Mouse (Mus musculus) midbrain, postnatal 0 days (tissue): ENCODE data around the gene Slc11a1. TPM values are rescaled to one million over a fixed set of nuclear protein-coding genes. Genes with fewer than 3 reads are reported as not detected.
A peak's percentile ranks its signal among the peaks of the same experiment; 100 is the strongest.

ENCODE experiments used
- ATAC-seq: fragments of 200-750 bp; cut with Nextera tagmentation; 2 replicates; pipeline ENCODE4 v1.8.0; 2017; ENCODE audit warnings: moderate number of reproducible peaks, mild to moderate bottlenecking, moderate TSS enrichment, moderate library complexity; ENCODE audit not compliant: low FRiP score
- DNase-seq: peaks from one replicate; pipeline ENCODE4 v3.0.0-alpha.2; 2015; ENCODE audit warnings: low spot score
- H3K27ac ChIP-seq: fragments of 300-500 bp; sonication (generic); 2 replicates; pipeline ENCODE4 v1.5.1; 2014; ENCODE audit warnings: low read depth, mild to moderate bottlenecking, low read length, mixed read lengths
- H3K27me3 ChIP-seq: fragments of 300-500 bp; sonication (generic); 2 replicates; pipeline ENCODE4 v1.6.1; 2014; ENCODE audit warnings: low read length, control low read depth, mixed read lengths; ENCODE audit not compliant: insufficient read depth
- H3K36me3 ChIP-seq: fragments of 300-500 bp; sonication (generic); 2 replicates; pipeline ENCODE4 v1.6.1; 2014; ENCODE audit warnings: low read length, control low read depth, mixed read lengths; ENCODE audit not compliant: insufficient read depth
- H3K4me1 ChIP-seq: fragments of 300-500 bp; sonication (generic); 2 replicates; pipeline ENCODE4 v1.6.1; 2014; ENCODE audit warnings: mild to moderate bottlenecking, control low read depth, antibody characterized with exemption, low read length, mixed read lengths; ENCODE audit not compliant: insufficient read depth
- H3K4me2 ChIP-seq: fragments of 300-500 bp; sonication (generic); 2 replicates; pipeline ENCODE4 v1.6.1; 2014; ENCODE audit warnings: low read depth, mild to moderate bottlenecking, low read length, mixed read lengths; ENCODE audit not compliant: poor library complexity, severe bottlenecking
- H3K4me3 ChIP-seq: fragments of 300-500 bp; sonication (generic); 2 replicates; pipeline ENCODE4 v1.5.1; 2014; ENCODE audit warnings: low read depth, mild to moderate bottlenecking, low read length, moderate library complexity
- H3K9ac ChIP-seq: fragments of 300-500 bp; sonication (generic); replicated peaks from 2 replicates; pipeline ENCODE4 v1.6.1; 2014; ENCODE audit warnings: mild to moderate bottlenecking, low read length, moderate library complexity, mixed read lengths; ENCODE audit not compliant: poor library complexity, severe bottlenecking
- H3K9me3 ChIP-seq: fragments of 300-500 bp; sonication (generic); 2 replicates; pipeline ENCODE4 v1.6.1; 2016; ENCODE audit warnings: low read length, control low read depth
- CTCF ChIP-seq: IDR thresholded peaks from 2 replicates; pipeline ENCODE4 v1.5.1; 2016; ENCODE audit warnings: antibody characterized with exemption, mild to moderate bottlenecking
- WGBS: fragments of 180-500 bp; shearing (Covaris S2); extraction: QIAGEN DNeasy Blood & Tissue Kit; methylation state at CpG from one replicate; pipeline ENCODE4 v1.1.7; 2014; 5-methylcytosine and 5-hydroxymethylcytosine counted together
- microRNA counts: library from miRNA; unstranded; fragments of <30 nt; microRNA quantifications from one replicate; lab custom pipeline; 2015
- microRNA-seq: library from miRNA; unstranded; fragments of <30 nt; microRNA quantifications from one replicate; pipeline ENCODE4, GENCODE M21; 2016; ENCODE audit warnings: borderline number of aligned reads
- polyA plus RNA-seq: library from polyadenylated mRNA; unstranded; fragments of >200 nt; fragmentation: Nextera tagmentation; extraction: Ambion mirVana; gene quantifications from 2 replicates; pipeline ENCODE4 v1.2.1, GENCODE M21; 2015
- total RNA-seq: library from RNA; depleted of rRNA; stranded (reverse); fragments of >200 nt; gene quantifications from 2 replicates; pipeline ENCODE4 v1.2.3, GENCODE M21; 2014; rRNA removed

Slc11a1 gene
- total and polyA plus RNA-seq, 2 experiments from 2014 or later = 1.3 to 12.6 TPM

- Histone ChIP-seq H3K9me3 (no peaks in the 10 kb centered on the region), H3K4me1 (no peaks in the 10 kb centered on the region), H3K9ac (no peak overlapping the region), H3K27me3 (no peaks in the 10 kb centered on the region), H3K27ac (no peak overlapping the region), H3K4me3 (no peak overlapping the region), H3K4me2 (no peak overlapping the region), H3K36me3 (no peaks in the 10 kb centered on the region)
- no peak for TF ChIP-seq CTCF
- DNase-seq (no peak), ATAC-seq (no peak)
- 79% methylated on average over 7 of the region's 7 CpGs for WGBS
Observed at GRCm38 (mm10) chr1:74425845-74426244, 50.9 kb downstream of the Slc11a1 start.

DNA sequence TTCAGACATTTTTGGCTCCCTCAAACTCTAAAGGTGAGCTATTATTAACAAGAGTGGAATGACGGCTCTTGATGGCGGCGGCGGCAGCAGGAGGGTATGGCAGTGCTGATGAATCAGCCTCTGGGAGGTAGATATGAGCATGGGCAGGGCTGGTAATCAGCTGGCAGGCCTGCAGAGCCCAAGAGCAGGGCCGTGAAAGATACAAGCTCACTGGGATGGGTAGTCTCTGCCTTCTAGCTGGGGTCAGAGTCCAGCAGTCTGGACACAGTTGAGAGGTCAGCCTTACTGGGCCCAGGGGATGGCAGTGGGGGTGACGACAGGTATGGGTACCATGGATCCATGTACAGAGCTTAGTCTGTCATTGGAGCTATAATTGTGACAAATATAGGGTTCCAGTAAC is 58.2 kb downstream of the Slc11a1 start:
- TF ChIP-seq CTCF = no peak
- Histone ChIP-seq H3K4me2 (no peak overlapping the region), H3K27ac (no peak overlapping the region), H3K4me3 (no peak overlapping the region), H3K27me3 (no peaks in the 10 kb centered on the region), H3K36me3 (peaks cover 10% of the 10 kb centered on the region), H3K9me3 (no peaks in the 10 kb centered on the region), H3K4me1 (no peaks in the 10 kb centered on the region), H3K9ac (no peak overlapping the region)
- 83% methylated on average over 6 of the region's 6 CpGs for WGBS
- ATAC-seq (no peak), DNase-seq (no peak)

GRCm38 (mm10) chr1:74434596-74434995 is 59.6 kb downstream of the Slc11a1 start:
- Histone ChIP-seq H3K27me3 (no peaks in the 10 kb centered on the region), H3K4me3 (no peak overlapping the region), H3K27ac (no peak overlapping the region), H3K9ac (no peak overlapping the region), H3K4me1 (no peaks in the 10 kb centered on the region), H3K9me3 (no peaks in the 10 kb centered on the region), H3K36me3 (peaks cover 22% of the 10 kb centered on the region), H3K4me2 (no peak overlapping the region)
- TF ChIP-seq CTCF = no peak
- ATAC-seq (no peak), DNase-seq (no peak)
- WGBS = 78% methylated on average over 5 of the region's 5 CpGs

DNA sequence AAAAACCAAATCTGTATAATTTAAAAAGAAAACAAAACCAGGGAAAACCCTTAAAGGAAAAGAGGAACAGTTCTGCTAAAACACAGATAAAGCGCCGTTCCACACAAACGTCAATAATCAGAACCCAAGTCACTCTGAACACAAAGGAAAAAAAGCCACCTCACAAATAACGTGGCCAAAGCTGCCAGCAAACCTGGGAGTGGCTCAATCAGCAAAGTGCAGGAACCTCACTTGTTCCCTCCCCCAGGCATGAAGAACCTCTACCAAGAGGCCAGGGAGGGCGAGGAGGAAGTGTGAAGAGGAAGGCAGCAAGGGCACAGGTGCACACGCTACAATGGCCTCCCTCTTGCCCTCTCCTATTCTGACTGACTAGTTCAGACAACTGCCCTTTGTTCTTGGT is 60.6 kb downstream of the Slc11a1 start:
- Histone ChIP-seq H3K36me3 (peaks cover 25% of the 10 kb centered on the region), H3K27ac (no peak overlapping the region), H3K4me3 (no peak overlapping the region), H3K4me2 (no peak overlapping the region), H3K27me3 (no peaks in the 10 kb centered on the region), H3K4me1 (no peaks in the 10 kb centered on the region), H3K9ac (no peak overlapping the region), H3K9me3 (no peaks in the 10 kb centered on the region)
- WGBS = 93% methylated on average over 6 of the region's 6 CpGs
- no peak for TF ChIP-seq CTCF
- DNase-seq (no peak), ATAC-seq (no peak)

MicroRNA genes within 50 kb of the gene (microRNA counts, 519-probe panel; counts per million panel counts)
- 3,914 counts per million, percentile 81 among the panel's probes with 10 or more counts for microRNA mmu-miR-26b (lab: Ali Mortazavi, UCI)

Small RNA genes lying within 50 kb of the gene (microRNA-seq; reads per million reads assigned to microRNA genes)
- 17,340 reads per million, percentile 98 among the genes with 10 or more reads in this experiment for gene Mir26b

Other genes starting within 250 kb of the Slc11a1 start
- 0.33 TPM in 1 of 2 replicates, not detected in the other for gene Rufy4, start 249.7 kb upstream of the Slc11a1 start, total RNA-seq
- gene Rufy4, start 249.7 kb upstream of the Slc11a1 start, polyA plus RNA-seq = 0.09 and 0.11 TPM in 2 replicates
- 0.38 TPM in 1 of 2 replicates, not detected in the other for gene Cxcr2, start 221.2 kb upstream of the Slc11a1 start, total RNA-seq
- 0.05 and 0.16 TPM in 2 replicates for gene Cxcr2, start 221.2 kb upstream of the Slc11a1 start, polyA plus RNA-seq
- gene Cxcr1, start 180.6 kb upstream of the Slc11a1 start, total RNA-seq = not detected in 2 replicates
- not detected in 2 replicates for gene Cxcr1, start 180.6 kb upstream of the Slc11a1 start, polyA plus RNA-seq
- gene Arpc2, start 139.1 kb upstream of the Slc11a1 start, total RNA-seq = 149 and 183 TPM in 2 replicates
- gene Arpc2, start 139.1 kb upstream of the Slc11a1 start, polyA plus RNA-seq = 442 and 464 TPM in 2 replicates
- 0.52 TPM in 1 of 2 replicates, not detected in the other for gene Gpbar1, start 96.6 kb upstream of the Slc11a1 start, total RNA-seq
- gene Gpbar1, start 96.6 kb upstream of the Slc11a1 start, polyA plus RNA-seq = 0.16 TPM in 1 of 2 replicates, not detected in the other
- 139 and 148 TPM in 2 replicates for gene Aamp, start 90.5 kb upstream of the Slc11a1 start, total RNA-seq
- 203 and 216 TPM in 2 replicates for gene Aamp, start 90.5 kb upstream of the Slc11a1 start, polyA plus RNA-seq
- gene Pnkd, start 90.3 kb upstream of the Slc11a1 start, total RNA-seq = 101 and 116 TPM in 2 replicates
- gene Pnkd, start 90.3 kb upstream of the Slc11a1 start, polyA plus RNA-seq = 135 and 140 TPM in 2 replicates
- 9.8 and 20.7 TPM in 2 replicates for gene Tmbim1, start 69.6 kb upstream of the Slc11a1 start, total RNA-seq
- gene Tmbim1, start 69.6 kb upstream of the Slc11a1 start, polyA plus RNA-seq = 9.8 and 10.5 TPM in 2 replicates
- 2.7 and 4.0 TPM in 2 replicates for gene Catip, start 13.1 kb upstream of the Slc11a1 start, total RNA-seq
- gene Catip, start 13.1 kb upstream of the Slc11a1 start, polyA plus RNA-seq = 1.6 and 2.4 TPM in 2 replicates
- 23.9 and 29.3 TPM in 2 replicates for gene Ctdsp1, start 16.3 kb downstream of the Slc11a1 start, total RNA-seq
- gene Ctdsp1, start 16.3 kb downstream of the Slc11a1 start, polyA plus RNA-seq = 11.7 and 12.1 TPM in 2 replicates
- 0.38 and 0.80 TPM in 2 replicates for gene Vil1, start 34.2 kb downstream of the Slc11a1 start, total RNA-seq
- gene Vil1, start 34.2 kb downstream of the Slc11a1 start, polyA plus RNA-seq = 0.31 and 0.43 TPM in 2 replicates
- gene Cnot9, start 130.9 kb downstream of the Slc11a1 start, total RNA-seq = 40.3 and 40.8 TPM in 2 replicates
- gene Cnot9, start 130.9 kb downstream of the Slc11a1 start, polyA plus RNA-seq = 43.0 and 47.4 TPM in 2 replicates
- 4.9 and 9.4 TPM in 2 replicates for gene Plcd4, start 167.7 kb downstream of the Slc11a1 start, total RNA-seq
- 7.1 and 7.3 TPM in 2 replicates for gene Plcd4, start 167.7 kb downstream of the Slc11a1 start, polyA plus RNA-seq
- 19.3 and 25.7 TPM in 2 replicates for gene Usp37, start 169.1 kb downstream of the Slc11a1 start, total RNA-seq
- 16.4 and 18.5 TPM in 2 replicates for gene Usp37, start 169.1 kb downstream of the Slc11a1 start, polyA plus RNA-seq
- 14.2 and 16.4 TPM in 2 replicates for gene Zfp142, start 213.1 kb downstream of the Slc11a1 start, total RNA-seq
- 4.4 and 7.8 TPM in 2 replicates for gene Zfp142, start 213.1 kb downstream of the Slc11a1 start, polyA plus RNA-seq
- gene Bcs1l, start 213.1 kb downstream of the Slc11a1 start, total RNA-seq = 14.7 and 19.9 TPM in 2 replicates
- gene Bcs1l, start 213.1 kb downstream of the Slc11a1 start, polyA plus RNA-seq = 12.4 and 13.6 TPM in 2 replicates
- gene Rnf25, start 226.2 kb downstream of the Slc11a1 start, total RNA-seq = 60.0 and 60.8 TPM in 2 replicates
- 51.3 and 54.0 TPM in 2 replicates for gene Rnf25, start 226.2 kb downstream of the Slc11a1 start, polyA plus RNA-seq
- gene Stk36, start 226.2 kb downstream of the Slc11a1 start, total RNA-seq = 9.9 and 10.5 TPM in 2 replicates
- 8.7 and 9.6 TPM in 2 replicates for gene Stk36, start 226.2 kb downstream of the Slc11a1 start, polyA plus RNA-seq